In genomic region chr9:46672050-46672449, GRCm38 (mm10) we compare ENCODE assay signal across 27 mouse cellular contexts.
"Had no signal": no experiment of that assay in that cellular context is flagged by ENCODE, and none has a peak within 500 bp of the region (broad histone marks: within the 10 kb centered on the region; RNA-seq: fewer than 3 reads in every experiment).

No protein-coding gene starts in this region.

- H3K36me3 ChIP-seq: heart, embryonic 13.5 days; heart, embryonic 15.5 days; hindbrain, embryonic 13.5 days; hindbrain, embryonic 15.5 days; intestine, embryonic 15.5 days; limb, embryonic 12.5 days; liver, embryonic 13.5 days; liver, embryonic 15.5 days had no signal

- H3K4me2 ChIP-seq: heart, embryonic 11.5 days; heart, embryonic 13.5 days; heart, embryonic 15.5 days; hindbrain, embryonic 13.5 days; hindbrain, embryonic 15.5 days; intestine, embryonic 15.5 days; limb, embryonic 12.5 days; liver, embryonic 11.5 days; liver, embryonic 13.5 days; liver, embryonic 15.5 days had no signal

- H3K9me3 ChIP-seq: heart, embryonic 13.5 days; heart, embryonic 15.5 days; hindbrain, embryonic 13.5 days; hindbrain, embryonic 15.5 days; intestine, embryonic 15.5 days; limb, embryonic 12.5 days; liver, embryonic 13.5 days; liver, embryonic 15.5 days had no signal

- ATAC-seq: hindbrain, postnatal 0 days; inflammation-experienced regulatory T-cells, adult 6 months; intestine, embryonic 15.5 days; intestine, postnatal 0 days; liver, postnatal 0 days had no signal

- H3K27me3 ChIP-seq: hindbrain, embryonic 13.5 days; hindbrain, embryonic 15.5 days; intestine, embryonic 15.5 days; liver, embryonic 13.5 days; liver, embryonic 15.5 days had no signal

- DNase-seq: gastrocnemius, postnatal 14 days; gastrocnemius, postnatal 36 days; heart, adult 11 months; heart, adult 2 months; heart, postnatal 14 days; heart, postnatal 36 days; kidney, adult 9 months; kidney, postnatal 10 days; kidney, postnatal 25 days; kidney, postnatal 4 days; liver; liver, embryonic 13.5 days; liver, postnatal 0 days had no signal

- H3K4me1 ChIP-seq: heart, embryonic 13.5 days; heart, embryonic 15.5 days; hindbrain, embryonic 15.5 days; intestine, embryonic 15.5 days; liver, embryonic 13.5 days; liver, embryonic 15.5 days had no signal

- H3K4me3 ChIP-seq: heart, adult 2 months; heart, embryonic 13.5 days; heart, embryonic 15.5 days; hindbrain, embryonic 13.5 days; hindbrain, embryonic 15.5 days; intestine, embryonic 15.5 days; layer of hippocampus, adult 2 months; left cerebral cortex, adult 2 months; limb, embryonic 12.5 days; liver, embryonic 13.5 days; liver, embryonic 15.5 days had no signal

- H3K9ac ChIP-seq: heart, embryonic 13.5 days; heart, embryonic 15.5 days; hindbrain, embryonic 13.5 days; hindbrain, embryonic 15.5 days; intestine, embryonic 15.5 days; limb, embryonic 12.5 days; liver, embryonic 13.5 days; liver, embryonic 15.5 days; liver, postnatal 0 days had no signal

- H3K27ac ChIP-seq: heart, adult 2 months; heart, embryonic 13.5 days; heart, embryonic 15.5 days; hindbrain, embryonic 13.5 days; hindbrain, embryonic 15.5 days; hindbrain, postnatal 0 days; intestine, embryonic 15.5 days; layer of hippocampus, adult 2 months; left cerebral cortex, adult 2 months; limb, embryonic 12.5 days; liver, embryonic 13.5 days; liver, embryonic 15.5 days had no signal
